Mouse (Mus musculus): ENCODE data around the gene Sfi1.

GRCm38 (mm10) chr11:3235277-3235676 is 42.0 kb upstream of the Sfi1 start:
- no peak for TF ChIP-seq CTCF (IDR thresholded peaks at IDR 0.05; ENCODE audit: low read depth)
- TF ChIP-seq EP300 (IDR thresholded peaks at IDR 0.05; ENCODE audit: low read depth), result no peak
